Mouse (Mus musculus): ENCODE data around the gene Gpatch8. TPM values are rescaled to one million over a fixed set of nuclear protein-coding genes. Genes with fewer than 3 reads are reported as not detected.

The Gpatch8 gene
- polyA plus RNA-seq, 1 experiment from 2014 or later = 77.6 TPM

DNA sequence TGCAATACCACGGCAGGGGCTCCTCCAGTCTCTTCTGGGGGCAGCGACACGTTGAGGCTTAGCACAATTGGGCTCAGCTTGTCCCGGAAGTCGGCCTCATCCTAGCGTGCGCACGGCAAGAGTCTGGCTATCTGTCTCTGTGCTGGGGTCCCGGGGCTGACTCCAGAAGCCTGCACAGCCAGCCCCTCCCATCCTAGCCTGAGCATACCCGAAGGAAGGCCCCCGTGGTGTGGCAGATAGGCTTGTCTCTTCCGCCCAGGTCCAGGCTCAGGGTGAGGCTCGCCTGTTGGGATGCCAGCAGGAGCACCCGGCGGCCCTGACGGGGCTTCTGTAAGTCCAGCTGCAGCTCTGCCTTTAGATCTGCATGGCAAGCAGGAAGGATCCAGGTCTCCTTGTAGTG lies 95.7 kb downstream of the Gpatch8 start:
- H3K4me3 ChIP-seq = no peak overlapping the region
- H3K4me2 ChIP-seq (replicated peaks) = no peak overlapping the region
- peaks cover 8% of the 10 kb centered on the region for H3K4me1 ChIP-seq
- H3K36me3 ChIP-seq = no peaks in the 10 kb centered on the region
- WGBS = 64% methylated on average over 16 of the region's 16 CpGs
- H3K9me3 ChIP-seq = no peaks in the 10 kb centered on the region
- no peak overlapping the region for H3K9ac ChIP-seq (replicated peaks)
- no peak for ATAC-seq (replicated peaks)
- no peak overlapping the region for H3K27ac ChIP-seq (replicated peaks)
- H3K27me3 ChIP-seq = no peaks in the 10 kb centered on the region

DNA sequence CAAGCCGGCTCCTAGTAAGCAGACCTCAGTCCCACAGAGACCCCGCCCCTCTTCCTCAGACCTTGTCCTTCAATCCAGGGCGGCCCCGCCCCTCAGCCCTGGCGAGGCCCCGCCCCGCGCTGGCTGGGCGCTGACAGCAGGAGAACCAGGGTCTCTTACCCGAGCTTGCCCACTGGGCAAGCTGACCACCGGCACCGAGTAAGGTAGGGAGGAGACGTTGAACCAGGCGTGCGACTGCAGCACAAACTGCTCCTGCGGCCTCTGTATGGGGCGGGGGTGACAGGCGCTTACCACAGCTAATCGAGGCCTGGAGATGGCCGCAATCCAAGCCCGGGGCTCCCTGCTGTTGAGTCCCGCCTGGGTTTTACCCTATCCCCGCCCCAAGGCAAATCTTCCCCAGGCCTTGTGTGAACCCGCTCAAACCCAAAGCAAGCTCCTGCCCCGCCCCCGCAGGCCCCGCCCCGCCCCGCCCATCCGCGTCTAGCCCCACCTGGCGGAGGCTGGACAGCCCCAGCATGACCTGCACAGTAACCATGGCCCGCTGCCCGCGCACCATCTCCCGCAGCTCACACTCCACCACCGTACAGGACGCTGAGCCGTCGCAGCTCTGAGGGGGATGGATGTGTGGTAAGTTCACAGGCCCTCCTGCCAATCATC lies 100.3 kb downstream of the Gpatch8 start:
- Histone ChIP-seq H3K27me3 (0 out of 2 replicates have a peak, but pooled peaks cover 7% of the 10 kb centered on the region), H3K36me3 (no peaks in the 10 kb centered on the region), H3K4me2 (replicated peaks) (peak overlapping the region; percentile 79), H3K4me3 (peak overlapping the region; percentile 51), H3K9me3 (no peaks in the 10 kb centered on the region), H3K9ac (replicated peaks) (peak overlapping the region; percentile 57), H3K27ac (replicated peaks) (0 out of 2 replicates have a peak overlapping the region, but pooled peaks have one; percentile 4), H3K4me1 (peaks cover 12% of the 10 kb centered on the region)
- ATAC-seq (replicated peaks) = peak; percentile 84
- WGBS = under 1% methylated on average over 40 of the region's 40 CpGs

DNA sequence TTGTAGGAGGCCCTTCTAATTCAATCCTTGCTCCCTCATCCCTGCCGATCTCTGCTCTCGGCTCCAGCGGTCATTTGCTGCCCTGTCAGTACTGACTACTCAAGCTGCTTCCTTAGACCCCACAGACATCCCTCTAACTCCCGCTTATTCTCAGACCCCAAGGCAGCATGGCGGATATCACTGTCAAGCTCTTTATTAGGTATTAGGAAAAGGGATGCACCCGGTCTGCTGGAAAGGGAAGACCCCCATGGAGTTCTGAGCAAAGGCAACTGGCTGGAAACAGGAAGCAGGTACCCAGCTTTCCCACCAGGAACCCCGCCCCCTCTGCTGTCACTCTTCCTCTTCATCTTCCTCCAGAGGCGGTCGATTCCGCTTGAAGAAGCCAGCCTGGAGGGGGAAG lies 103.1 kb downstream of the Gpatch8 start:
- WGBS = 23% methylated on average over 10 of the region's 10 CpGs
- H3K4me2 ChIP-seq (replicated peaks) = no peak overlapping the region
- no peak overlapping the region for H3K9ac ChIP-seq (replicated peaks)
- ATAC-seq (replicated peaks) = no peak
- H3K27me3 ChIP-seq = 0 out of 2 replicates have a peak, but pooled peaks cover 7% of the 10 kb centered on the region
- H3K4me3 ChIP-seq = no peak overlapping the region
- no peak overlapping the region for H3K27ac ChIP-seq (replicated peaks)
- no peaks in the 10 kb centered on the region for H3K9me3 ChIP-seq
- H3K4me1 ChIP-seq = peaks cover 20% of the 10 kb centered on the region
- H3K36me3 ChIP-seq = no peaks in the 10 kb centered on the region

- 0 out of 2 replicates have a peak, but pooled peaks cover 7% of the 10 kb centered on the region for H3K27me3 ChIP-seq
- WGBS = 43% methylated on average over 17 of the region's 17 CpGs
- H3K36me3 ChIP-seq = no peaks in the 10 kb centered on the region
- no peaks in the 10 kb centered on the region for H3K9me3 ChIP-seq
- H3K27ac ChIP-seq (replicated peaks) = no peak overlapping the region
- peaks cover 37% of the 10 kb centered on the region for H3K4me1 ChIP-seq
- no peak overlapping the region for H3K4me2 ChIP-seq (replicated peaks)
- H3K4me3 ChIP-seq = no peak overlapping the region
- no peak overlapping the region for H3K9ac ChIP-seq (replicated peaks)
- no peak for ATAC-seq (replicated peaks)
Measured at GRCm38 (mm10) chr11:102449043-102450008, 106.9 kb downstream of the Gpatch8 start.

GRCm38 (mm10) chr11:102448327-102448726 lies 107.9 kb downstream of the Gpatch8 start:
- Histone ChIP-seq H3K27ac (replicated peaks) (peak overlapping the region; percentile 36), H3K4me1 (peaks cover 45% of the 10 kb centered on the region), H3K27me3 (0 out of 2 replicates have a peak, but pooled peaks cover 6% of the 10 kb centered on the region), H3K36me3 (peaks cover 6% of the 10 kb centered on the region), H3K4me2 (replicated peaks) (peak overlapping the region; percentile 79; the same call in 1 of the 2 replicates), H3K4me3 (no peak overlapping the region), H3K9ac (replicated peaks) (no peak overlapping the region), H3K9me3 (no peaks in the 10 kb centered on the region)
- ATAC-seq (replicated peaks) = no peak
- WGBS = 16% methylated on average over 8 of the region's 8 CpGs

DNA sequence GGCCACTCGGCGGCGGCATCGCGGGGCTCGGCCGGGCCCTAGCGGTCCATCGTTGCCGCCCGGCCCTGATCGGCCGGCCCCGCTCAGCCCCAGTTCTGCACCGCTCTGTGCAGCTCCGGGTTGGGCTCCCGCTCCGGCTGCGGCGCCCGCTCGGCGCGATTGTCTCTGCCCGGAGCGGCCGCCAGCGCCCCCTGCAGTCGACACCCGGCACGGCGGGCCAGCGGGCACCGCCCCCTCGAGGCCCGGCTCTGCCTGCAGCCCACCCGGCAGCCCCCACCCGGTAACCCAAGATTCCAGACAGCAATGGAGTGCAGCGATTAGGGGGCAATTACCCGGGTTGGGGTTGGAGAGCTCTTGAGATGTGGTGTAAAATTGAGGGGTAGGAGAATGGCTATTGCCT lies 108.7 kb downstream of the Gpatch8 start, which contains the start of gene Fam171a2:
Gene Fam171a2, minus strand, starts transcription at position 186 of the 400 bp plus-strand sequence.
- WGBS = 0% methylated on average over 33 of the region's 40 CpGs
- H3K9ac ChIP-seq (replicated peaks) = peak within 1 kb of the TSS; percentile 99
- H3K27ac ChIP-seq (replicated peaks) = peak within 1 kb of the TSS; percentile 98
- peaks cover 45% of the 10 kb centered on the region for H3K4me1 ChIP-seq
- peaks cover 13% of the 10 kb centered on the region for H3K36me3 ChIP-seq
- H3K4me3 ChIP-seq = peak within 1 kb of the TSS; percentile 96
- peak; percentile 81 for ATAC-seq (replicated peaks)
- no peaks in the 10 kb centered on the region for H3K27me3 ChIP-seq
- no peaks in the 10 kb centered on the region for H3K9me3 ChIP-seq
- H3K4me2 ChIP-seq (replicated peaks) = peak within 1 kb of the TSS; percentile 79

GRCm38 (mm10) chr11:102446581-102447461 lies 109.4 kb downstream of the Gpatch8 start:
- under 1% methylated on average over 48 of the region's 49 CpGs for WGBS
- Histone ChIP-seq H3K9me3 (no peaks in the 10 kb centered on the region), H3K9ac (replicated peaks) (peak overlapping the region; percentile 99), H3K36me3 (peaks cover 20% of the 10 kb centered on the region), H3K4me1 (peaks cover 45% of the 10 kb centered on the region), H3K4me3 (peak overlapping the region; percentile 96), H3K4me2 (replicated peaks) (peak overlapping the region; percentile 79), H3K27me3 (no peaks in the 10 kb centered on the region), H3K27ac (replicated peaks) (peak overlapping the region; percentile 98)
- ATAC-seq (replicated peaks) = peak; percentile 60

DNA sequence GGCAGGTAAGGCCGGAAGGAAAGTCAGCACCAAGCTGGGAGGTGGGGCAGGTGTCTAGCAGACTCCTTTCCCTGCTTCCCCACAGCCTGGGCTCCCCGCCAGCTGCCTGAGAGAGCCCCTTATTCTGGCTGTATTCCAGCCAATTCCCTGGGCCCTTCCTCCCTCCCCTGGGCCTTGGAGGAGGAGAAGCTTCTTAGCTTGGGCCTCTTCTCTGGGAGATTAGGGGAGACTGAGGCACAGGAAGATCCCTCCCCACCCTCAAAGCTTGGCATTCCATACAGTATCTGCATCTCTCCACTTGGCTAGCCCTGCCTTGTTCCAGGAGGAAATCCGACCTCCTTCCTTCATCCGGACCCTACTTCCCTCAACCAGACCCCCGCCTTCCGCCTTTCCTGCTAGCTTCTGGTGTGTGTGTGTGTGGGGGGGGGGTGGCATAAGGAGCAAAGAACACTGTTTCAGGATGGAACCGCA lies 110.3 kb downstream of the Gpatch8 start:
- Histone ChIP-seq H3K9me3 (no peaks in the 10 kb centered on the region), H3K27ac (replicated peaks) (peak overlapping the region; percentile 98), H3K4me3 (peak overlapping the region; percentile 96), H3K4me2 (replicated peaks) (peak overlapping the region; percentile 79), H3K27me3 (no peaks in the 10 kb centered on the region), H3K4me1 (peaks cover 45% of the 10 kb centered on the region), H3K36me3 (peaks cover 28% of the 10 kb centered on the region), H3K9ac (replicated peaks) (peak overlapping the region; percentile 99)
- 6% methylated on average over 7 of the region's 7 CpGs for WGBS
- ATAC-seq (replicated peaks) = peak; percentile 27

- H3K9me3 ChIP-seq = no peaks in the 10 kb centered on the region
- H3K4me3 ChIP-seq = peak overlapping the region; percentile 96
- H3K4me1 ChIP-seq = peaks cover 45% of the 10 kb centered on the region
- 9% methylated on average over 10 of the region's 10 CpGs for WGBS
- peak overlapping the region; percentile 98 for H3K27ac ChIP-seq (replicated peaks)
- peak overlapping the region; percentile 99 for H3K9ac ChIP-seq (replicated peaks)
- H3K27me3 ChIP-seq = no peaks in the 10 kb centered on the region
- H3K4me2 ChIP-seq (replicated peaks) = peak overlapping the region; percentile 79
- ATAC-seq (replicated peaks) = no peak; the same call in 1 of the 2 replicates
- H3K36me3 ChIP-seq = peaks cover 33% of the 10 kb centered on the region
Measured at GRCm38 (mm10) chr11:102445264-102445890, 110.8 kb downstream of the Gpatch8 start.

- Histone ChIP-seq H3K4me2 (replicated peaks) (peak overlapping the region; percentile 79), H3K9me3 (no peaks in the 10 kb centered on the region), H3K4me3 (peak overlapping the region; percentile 96), H3K36me3 (peaks cover 39% of the 10 kb centered on the region), H3K9ac (replicated peaks) (peak overlapping the region; percentile 9), H3K27ac (replicated peaks) (peak overlapping the region; percentile 98), H3K27me3 (no peaks in the 10 kb centered on the region), H3K4me1 (peaks cover 45% of the 10 kb centered on the region)
- ATAC-seq (replicated peaks) = no peak
- WGBS = 7% methylated on average over 6 of the region's 6 CpGs
Measured at GRCm38 (mm10) chr11:102444781-102445180, 111.4 kb downstream of the Gpatch8 start.

DNA sequence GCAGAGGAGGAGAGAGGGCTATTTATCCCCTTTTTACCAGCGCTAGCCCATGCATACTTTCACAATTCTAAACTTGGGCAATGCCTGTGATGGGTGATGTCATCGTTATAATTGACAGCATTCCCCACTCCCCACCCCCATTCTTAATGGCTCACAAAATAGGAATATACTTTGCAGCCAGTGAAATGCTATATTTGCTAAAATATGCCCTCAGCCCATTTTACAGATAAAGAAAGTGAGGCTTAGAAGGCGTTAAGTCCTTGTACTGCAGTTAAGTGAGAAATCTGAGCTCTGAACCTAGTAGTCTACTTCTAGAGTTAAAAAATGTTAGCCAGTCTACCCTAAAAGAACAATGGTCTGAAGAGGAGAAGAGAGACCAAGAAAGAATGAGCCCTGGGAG lies 111.9 kb downstream of the Gpatch8 start:
- H3K27ac ChIP-seq (replicated peaks) = peak overlapping the region; percentile 98; the same call in 1 of the 2 replicates
- H3K4me2 ChIP-seq (replicated peaks) = no peak overlapping the region
- 72% methylated on average over 3 of the region's 3 CpGs for WGBS
- no peak for ATAC-seq (replicated peaks)
- peak overlapping the region; percentile 96; the same call in 1 of the 2 replicates for H3K4me3 ChIP-seq
- H3K9me3 ChIP-seq = no peaks in the 10 kb centered on the region
- H3K27me3 ChIP-seq = no peaks in the 10 kb centered on the region
- H3K4me1 ChIP-seq = peaks cover 46% of the 10 kb centered on the region
- peaks cover 43% of the 10 kb centered on the region for H3K36me3 ChIP-seq
- H3K9ac ChIP-seq (replicated peaks) = no peak overlapping the region
